Mouse (Mus musculus) lung, embryonic 15.5 days (tissue): Measurements from ENCODE around the gene Mylk3. TPM values are rescaled to one million over a fixed set of nuclear protein-coding genes. Genes with fewer than 3 reads are reported as not detected.
A peak's percentile ranks its signal among the peaks of the same experiment; 100 is the strongest.

Experiments used
- ATAC-seq: fragments of 200-750 bp; cut with Nextera tagmentation; 2 replicates; pipeline ENCODE4 v1.8.0; 2017; ENCODE audit warnings: moderate number of reproducible peaks, borderline replicate concordance; ENCODE audit not compliant: low FRiP score, low TSS enrichment; ENCODE audit errors: extremely low read depth
- H3K27ac ChIP-seq: fragments of 300-500 bp; sonication (generic); 2 replicates; pipeline ENCODE4 v1.5.1; 2015; ENCODE audit warnings: moderate library complexity, mild to moderate bottlenecking, inconsistent platforms
- H3K27me3 ChIP-seq: fragments of 300-500 bp; sonication (generic); 2 replicates; pipeline ENCODE4 v1.6.1; 2015; ENCODE audit warnings: inconsistent platforms
- H3K36me3 ChIP-seq: fragments of 300-500 bp; sonication (generic); 2 replicates; pipeline ENCODE4 v1.6.1; 2015; ENCODE audit warnings: inconsistent platforms
- H3K4me1 ChIP-seq: fragments of 300-500 bp; sonication (generic); 2 replicates; pipeline ENCODE4 v1.6.1; 2015; ENCODE audit warnings: inconsistent platforms
- H3K4me2 ChIP-seq: fragments of 300-500 bp; sonication (generic); 2 replicates; pipeline ENCODE4 v1.6.1; 2015; ENCODE audit warnings: inconsistent platforms, mild to moderate bottlenecking, moderate library complexity
- H3K4me3 ChIP-seq: fragments of 300-500 bp; sonication (generic); 2 replicates; pipeline ENCODE4 v1.5.1; 2015; ENCODE audit warnings: mild to moderate bottlenecking, inconsistent platforms
- H3K9ac ChIP-seq: fragments of 300-500 bp; sonication (generic); 2 replicates; pipeline ENCODE4 v1.6.1; 2015; ENCODE audit warnings: inconsistent platforms
- H3K9me3 ChIP-seq: fragments of 300-500 bp; sonication (generic); 2 replicates; pipeline ENCODE4 v1.6.1; 2016; ENCODE audit warnings: inconsistent platforms
- WGBS: fragments of 180-500 bp; shearing (Covaris S2); methylation state at CpG from one replicate; pipeline ENCODE4 v1.1.7; 2015; 5-methylcytosine and 5-hydroxymethylcytosine counted together
- polyA plus RNA-seq: library from polyadenylated mRNA; unstranded; fragments of >200 nt; fragmentation: Nextera tagmentation; extraction: Ambion mirVana; gene quantifications from 2 replicates; pipeline ENCODE4 v1.2.1, GENCODE M21; 2015

Gene Mylk3
- 4.6 and 7.3 TPM in 2 replicates for polyA plus RNA-seq

DNA sequence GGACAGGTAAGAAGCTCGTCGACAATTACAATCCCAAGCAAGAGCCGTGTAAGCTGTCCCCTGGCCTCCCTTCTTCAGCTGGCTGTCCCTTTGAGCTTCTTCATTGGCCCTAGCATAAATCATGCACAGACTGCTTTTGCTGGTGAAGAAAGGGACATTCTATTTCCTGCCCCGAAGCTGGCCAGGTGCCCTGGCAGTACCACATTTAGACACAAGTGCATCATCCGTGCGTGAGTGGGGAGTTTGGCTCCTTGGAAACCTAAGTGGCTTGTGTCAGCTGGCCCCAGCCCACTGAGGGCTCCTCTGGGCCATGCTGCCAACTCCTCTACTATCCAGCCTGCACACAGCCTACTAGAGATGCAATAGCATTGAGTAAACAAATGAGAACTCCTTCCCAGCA, at the start of gene Mylk3:
Gene Mylk3 (minus strand): TSS at position 141 of the 400 bp plus-strand sequence.
- no peak within 1 kb of the TSS for H3K9ac ChIP-seq
- no peak within 1 kb of the TSS for H3K27ac ChIP-seq
- H3K4me3 ChIP-seq, result no peak within 1 kb of the TSS
- H3K9me3 ChIP-seq, result no peaks in the 10 kb centered on the region
- WGBS, result 65% methylated on average over 6 of the region's 6 CpGs
- peaks cover 1% of the 10 kb centered on the region for H3K4me1 ChIP-seq
- no peaks in the 10 kb centered on the region for H3K36me3 ChIP-seq
- no peaks in the 10 kb centered on the region for H3K27me3 ChIP-seq
- no peak within 1 kb of the TSS for H3K4me2 ChIP-seq
- ATAC-seq, result no peak

DNA sequence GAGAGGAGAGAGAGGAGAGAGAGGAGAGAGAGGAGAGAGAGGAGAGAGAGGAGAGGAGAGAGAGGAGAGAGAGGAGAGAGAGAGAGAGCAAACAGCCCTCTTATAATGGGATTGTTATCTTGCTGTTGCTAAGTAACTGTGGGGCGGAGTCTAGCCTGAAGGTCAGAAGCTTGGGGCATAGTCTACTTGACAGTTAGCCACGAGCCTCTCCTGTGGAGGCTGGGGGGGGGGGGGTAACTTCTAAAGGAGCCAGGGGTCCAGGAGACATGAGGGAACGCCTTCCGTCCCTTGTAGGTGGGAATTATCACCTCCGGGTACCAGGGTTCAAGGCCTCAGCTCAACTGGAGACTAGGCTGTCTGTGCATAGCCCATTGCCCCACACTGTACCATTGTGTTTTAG, 49.6 kb upstream of the Mylk3 start:
- no peaks in the 10 kb centered on the region for H3K27me3 ChIP-seq
- no peak for ATAC-seq
- H3K4me2 ChIP-seq, result no peak overlapping the region
- peaks cover 9% of the 10 kb centered on the region for H3K4me1 ChIP-seq
- H3K9ac ChIP-seq, result no peak overlapping the region
- H3K4me3 ChIP-seq, result no peak overlapping the region
- H3K36me3 ChIP-seq, result no peaks in the 10 kb centered on the region
- H3K9me3 ChIP-seq, result no peaks in the 10 kb centered on the region
- WGBS, result 45% methylated on average over 5 of the region's 5 CpGs
- H3K27ac ChIP-seq, result no peak overlapping the region

- no peaks in the 10 kb centered on the region for H3K27me3 ChIP-seq
- H3K4me2 ChIP-seq, result no peak overlapping the region
- H3K9me3 ChIP-seq, result no peaks in the 10 kb centered on the region
- no peak overlapping the region for H3K27ac ChIP-seq
- no peaks in the 10 kb centered on the region for H3K36me3 ChIP-seq
- ATAC-seq, result no peak
- WGBS, result 73% methylated on average over 12 of the region's 12 CpGs
- H3K4me1 ChIP-seq, result peaks cover 11% of the 10 kb centered on the region
- no peak overlapping the region for H3K9ac ChIP-seq
- H3K4me3 ChIP-seq, result no peak overlapping the region
Observed at GRCm38 (mm10) chr8:85434817-85435216, 48.7 kb upstream of the Mylk3 start.

- Histone ChIP-seq H3K4me3 (peak overlapping the region; percentile 88), H3K9me3 (no peaks in the 10 kb centered on the region), H3K27me3 (no peaks in the 10 kb centered on the region), H3K4me2 (peak overlapping the region; percentile 60), H3K9ac (peak overlapping the region; percentile 40), H3K4me1 (peaks cover 20% of the 10 kb centered on the region), H3K36me3 (no peaks in the 10 kb centered on the region), H3K27ac (peak overlapping the region; percentile 97)
- 3% methylated on average over 6 of the region's 6 CpGs for WGBS
- ATAC-seq, result peak; percentile 32; the same call in 1 of the 2 replicates
Observed at GRCm38 (mm10) chr8:85433017-85433393, 46.9 kb upstream of the Mylk3 start.

DNA sequence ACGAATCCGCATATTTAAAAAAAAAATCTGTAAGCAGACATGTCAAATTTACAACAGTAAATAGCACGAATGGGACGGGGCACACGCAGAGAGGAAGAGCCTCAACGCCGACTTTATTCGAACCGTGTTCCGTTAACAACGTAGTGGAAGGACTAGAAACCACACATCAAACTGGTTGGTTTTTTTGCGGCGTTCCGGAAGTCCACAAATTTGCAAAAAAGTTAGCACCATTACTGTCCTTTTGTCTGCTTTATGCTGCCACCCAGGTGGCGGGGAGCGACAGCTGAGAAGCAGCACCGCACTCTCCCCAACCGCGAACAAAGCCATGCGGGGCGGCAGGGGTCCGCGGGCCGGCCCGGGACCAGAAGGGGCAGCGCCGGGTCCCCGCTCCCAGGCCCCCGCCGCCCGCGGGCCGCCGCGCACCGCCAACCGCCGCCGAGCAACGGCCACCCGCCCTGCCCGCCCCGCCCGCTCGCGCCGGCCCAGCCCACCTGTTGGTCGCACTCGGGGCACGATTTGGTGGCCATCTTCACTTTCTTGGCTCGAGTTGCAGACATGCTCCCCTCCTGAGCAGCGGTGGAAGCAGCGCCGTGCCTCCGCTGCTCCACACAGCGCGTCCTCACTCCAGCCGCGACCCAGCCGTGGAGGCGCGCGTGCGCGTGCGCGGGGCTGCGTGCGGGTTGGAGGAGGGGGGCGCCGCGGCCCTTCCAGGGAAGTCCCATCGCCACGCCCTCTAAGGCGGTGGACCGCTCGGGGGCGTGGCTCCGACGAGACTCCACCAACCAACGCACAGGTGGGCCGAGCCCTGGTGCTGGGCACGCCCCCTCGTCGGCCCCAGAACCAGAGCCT, 46.2 kb upstream of the Mylk3 start, which contains the start of gene 4921524J17Rik:
Gene 4921524J17Rik (minus strand): TSS at position 666 of the 849 bp plus-strand sequence.
- Histone ChIP-seq H3K27me3 (no peaks in the 10 kb centered on the region), H3K36me3 (no peaks in the 10 kb centered on the region), H3K9me3 (no peaks in the 10 kb centered on the region), H3K4me1 (peaks cover 20% of the 10 kb centered on the region), H3K4me2 (peak within 1 kb of the TSS; percentile 60), H3K9ac (peak within 1 kb of the TSS; percentile 92), H3K27ac (peak within 1 kb of the TSS; percentile 97), H3K4me3 (peak within 1 kb of the TSS; percentile 88)
- ATAC-seq, result peak; percentile 100
- under 1% methylated on average over 78 of the region's 85 CpGs for WGBS

DNA sequence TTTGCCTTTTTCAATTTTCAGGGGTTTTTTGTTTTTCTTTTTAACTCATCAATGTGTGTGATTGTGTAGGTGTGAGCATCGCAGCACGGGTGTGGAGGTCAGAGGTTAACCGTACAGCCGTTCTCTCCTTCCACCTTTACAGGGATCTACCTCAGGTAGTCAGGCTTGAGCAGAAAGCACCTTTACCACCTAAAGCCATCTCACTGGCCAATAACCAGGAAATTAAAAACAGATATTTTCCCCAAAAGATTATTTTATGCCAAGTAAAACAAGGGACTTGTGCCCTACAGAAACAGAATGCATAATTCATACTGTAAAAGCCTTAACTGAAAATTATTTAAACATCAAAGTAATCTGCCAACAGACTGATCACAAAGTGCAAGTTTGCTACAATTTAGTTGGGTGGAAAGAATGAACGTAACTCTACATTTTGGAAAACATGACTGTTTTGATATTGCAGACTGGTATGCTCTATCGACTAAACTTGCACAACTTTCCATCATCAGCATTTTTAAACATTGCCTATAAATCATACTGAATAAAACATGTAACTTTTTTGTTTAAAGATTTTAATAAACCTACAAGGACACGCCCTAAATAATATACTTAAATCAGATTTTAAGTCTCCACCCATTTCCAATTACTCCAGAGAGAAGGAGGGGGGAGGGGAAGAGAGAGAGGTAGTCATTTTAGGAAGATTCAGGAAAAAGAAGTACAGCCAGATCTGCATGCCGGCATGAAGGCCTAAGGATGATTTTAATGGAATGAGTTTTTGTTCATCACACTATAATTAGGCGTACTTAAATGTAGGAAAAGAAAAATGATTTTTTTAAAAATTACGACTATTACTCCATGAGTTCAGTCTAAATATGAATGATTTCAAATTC, 45.4 kb upstream of the Mylk3 start:
- no peak for ATAC-seq
- H3K9ac ChIP-seq, result peak overlapping the region; percentile 92
- H3K27me3 ChIP-seq, result no peaks in the 10 kb centered on the region
- H3K27ac ChIP-seq, result peak overlapping the region; percentile 97
- no peaks in the 10 kb centered on the region for H3K36me3 ChIP-seq
- 6% methylated on average over 10 of the region's 10 CpGs for WGBS
- no peaks in the 10 kb centered on the region for H3K9me3 ChIP-seq
- H3K4me1 ChIP-seq, result peaks cover 20% of the 10 kb centered on the region
- peak overlapping the region; percentile 60 for H3K4me2 ChIP-seq
- peak overlapping the region; percentile 88 for H3K4me3 ChIP-seq

DNA sequence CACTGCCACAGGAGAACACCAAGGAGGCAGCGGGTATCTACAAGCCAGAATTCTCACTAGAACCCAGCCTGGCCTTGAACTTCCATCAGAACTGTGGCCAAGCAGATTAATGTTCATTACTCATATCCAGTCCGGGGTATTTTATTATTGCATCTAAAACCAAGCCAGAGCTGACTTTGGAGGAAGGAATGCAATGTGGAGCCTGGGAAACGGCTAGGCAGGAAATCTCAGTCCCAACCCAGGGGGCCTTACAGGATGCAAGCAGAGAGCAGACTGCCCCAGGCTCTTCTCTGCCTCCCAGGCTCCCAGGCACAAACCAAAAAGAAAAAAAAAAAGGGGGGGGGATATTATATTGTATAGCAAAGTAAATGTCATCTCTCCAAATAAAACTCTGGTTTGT, 44.7 kb upstream of the Mylk3 start:
- 16% methylated on average over 3 of the region's 3 CpGs for WGBS
- 0 out of 2 replicates have a peak overlapping the region, but pooled peaks have one; percentile 29 for H3K9ac ChIP-seq

DNA sequence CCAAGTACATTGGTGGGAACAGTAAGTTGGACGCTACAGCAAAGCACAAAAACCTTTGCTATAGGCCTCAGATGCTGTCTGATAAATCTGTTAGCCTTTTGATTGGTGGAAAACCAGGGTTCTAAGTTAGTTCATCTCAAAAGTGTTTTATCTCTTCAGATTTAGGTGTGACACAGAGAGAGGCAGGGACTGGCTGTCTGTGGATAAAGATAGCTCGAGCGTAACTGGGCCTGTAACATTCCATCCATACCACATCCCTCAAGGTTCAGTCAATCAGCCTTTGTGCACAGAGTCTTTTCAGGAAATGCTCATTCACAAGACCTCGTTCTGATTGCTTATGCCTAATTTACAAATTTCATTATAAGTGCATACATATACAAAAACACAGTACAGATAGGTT, 43.1 kb upstream of the Mylk3 start:
- H3K9me3 ChIP-seq, result no peaks in the 10 kb centered on the region
- ATAC-seq, result no peak
- WGBS, result 20% methylated on average over 4 of the region's 4 CpGs
- no peaks in the 10 kb centered on the region for H3K27me3 ChIP-seq
- H3K27ac ChIP-seq, result peak overlapping the region; percentile 4; the same call in 1 of the 2 replicates
- peak overlapping the region; percentile 8; the same call in 1 of the 2 replicates for H3K9ac ChIP-seq
- H3K36me3 ChIP-seq, result 0 out of 2 replicates have a peak, but pooled peaks cover 4% of the 10 kb centered on the region
- H3K4me2 ChIP-seq, result no peak overlapping the region; the same call in 1 of the 2 replicates
- peaks cover 20% of the 10 kb centered on the region for H3K4me1 ChIP-seq
- no peak overlapping the region for H3K4me3 ChIP-seq

More for the DNA sequence above, 44.7 kb upstream of the Mylk3 start:
- Histone ChIP-seq H3K4me1 (peaks cover 20% of the 10 kb centered on the region), H3K4me2 (peak overlapping the region; percentile 60), H3K9me3 (no peaks in the 10 kb centered on the region), H3K36me3 (0 out of 2 replicates have a peak, but pooled peaks cover 4% of the 10 kb centered on the region), H3K4me3 (peak overlapping the region; percentile 88), H3K27ac (peak overlapping the region; percentile 16; the same call in 1 of the 2 replicates), H3K27me3 (no peaks in the 10 kb centered on the region)
- ATAC-seq, result no peak

DNA sequence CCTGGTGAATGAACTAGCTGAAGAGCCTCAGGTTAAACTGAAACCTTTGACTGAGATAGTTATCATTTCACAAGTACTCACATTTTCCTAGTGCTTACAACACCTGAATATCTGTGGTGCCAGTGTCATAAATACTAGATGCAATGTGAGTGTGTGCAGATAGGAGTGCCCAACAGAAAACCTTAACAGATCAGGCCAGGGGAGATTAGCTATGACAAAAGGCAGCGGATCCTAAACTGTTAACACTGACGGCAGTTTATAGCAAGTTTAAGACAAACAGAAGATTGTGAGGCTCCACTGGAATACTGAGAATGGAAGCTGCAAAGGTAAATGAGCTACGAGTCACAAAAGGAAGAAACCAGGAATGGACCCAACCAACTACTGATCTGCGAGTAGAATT, 40.9 kb upstream of the Mylk3 start:
- H3K9me3 ChIP-seq, result no peaks in the 10 kb centered on the region
- ATAC-seq, result no peak
- H3K27me3 ChIP-seq, result no peaks in the 10 kb centered on the region
- H3K9ac ChIP-seq, result no peak overlapping the region
- no peak overlapping the region for H3K4me3 ChIP-seq
- no peak overlapping the region for H3K4me2 ChIP-seq
- H3K4me1 ChIP-seq, result peaks cover 20% of the 10 kb centered on the region
- 75% methylated on average over 4 of the region's 4 CpGs for WGBS
- H3K27ac ChIP-seq, result no peak overlapping the region
- 0 out of 2 replicates have a peak, but pooled peaks cover 6% of the 10 kb centered on the region for H3K36me3 ChIP-seq

DNA sequence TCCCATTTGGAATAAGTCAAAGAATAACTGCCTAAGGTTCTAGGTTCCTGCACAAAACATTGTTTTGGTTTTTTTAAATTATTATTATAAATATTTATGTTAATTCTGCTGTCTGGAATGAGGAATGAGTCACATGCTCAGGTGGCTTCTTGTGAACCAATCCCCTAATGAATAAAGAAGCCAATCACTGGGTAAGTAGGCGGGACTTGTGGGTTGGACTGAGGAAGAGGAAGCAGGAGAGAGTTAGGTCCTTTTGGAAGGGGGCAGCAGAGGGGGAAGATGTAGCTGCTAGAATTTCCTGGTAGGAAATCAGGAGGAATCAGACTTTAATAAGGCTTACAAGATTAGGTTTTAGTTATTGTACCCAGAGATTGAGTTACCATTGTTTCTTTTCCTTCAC, 35.2 kb upstream of the Mylk3 start:
- no peak overlapping the region for H3K4me2 ChIP-seq
- no peak for ATAC-seq
- no peak overlapping the region for H3K4me3 ChIP-seq
- no peaks in the 10 kb centered on the region for H3K4me1 ChIP-seq
- no peaks in the 10 kb centered on the region for H3K9me3 ChIP-seq
- 79% methylated on average over 1 of the region's 1 CpGs for WGBS
- H3K27me3 ChIP-seq, result no peaks in the 10 kb centered on the region
- H3K36me3 ChIP-seq, result 0 out of 2 replicates have a peak, but pooled peaks cover 6% of the 10 kb centered on the region
- H3K9ac ChIP-seq, result no peak overlapping the region
- no peak overlapping the region for H3K27ac ChIP-seq

GRCm38 (mm10) chr8:85408526-85408925, 22.4 kb upstream of the Mylk3 start:
- Histone ChIP-seq H3K4me3 (no peak overlapping the region), H3K4me1 (no peaks in the 10 kb centered on the region), H3K9me3 (no peaks in the 10 kb centered on the region), H3K27ac (no peak overlapping the region), H3K9ac (no peak overlapping the region), H3K27me3 (no peaks in the 10 kb centered on the region), H3K4me2 (no peak overlapping the region), H3K36me3 (peaks cover 9% of the 10 kb centered on the region; the same call in 1 of the 2 replicates)
- no peak for ATAC-seq
- WGBS, result 74% methylated on average over 3 of the region's 3 CpGs
